Mouse (Mus musculus) urinary bladder, postnatal 4 days (tissue): ENCODE results near the gene Gm4302.
"Not testable (repeated sequence)": the region's sequence is repeated elsewhere in the genome, so short reads cannot be mapped to it uniquely, and the experiment has no call there.

Source experiments
- DNase-seq, 2 experiments: peaks; one replicate each; pipeline ENCODE4 v3.0.0; 2021 to 2022; ENCODE audit warnings: low spot score in 2 of 2

The Gm4302 gene

DNA sequence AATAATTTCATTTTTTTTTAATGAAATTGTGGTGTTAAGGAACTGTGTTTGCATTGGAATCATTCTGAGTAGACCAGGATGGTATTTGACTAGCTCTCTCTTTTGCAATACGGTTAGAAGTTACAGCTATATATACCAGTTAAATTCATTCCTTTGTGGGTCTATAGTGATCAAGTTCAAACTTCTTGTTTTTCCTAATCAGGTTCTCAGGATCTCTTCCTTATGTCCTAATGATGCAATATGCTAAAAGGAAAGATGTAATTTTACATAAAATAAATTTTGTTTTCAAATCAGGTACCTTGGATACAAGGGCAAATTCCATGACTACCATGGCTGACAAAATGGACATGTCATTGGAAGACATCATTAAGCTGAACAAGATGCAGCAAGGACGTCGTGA lies at the start of gene Gm4302:
TSS of gene Gm4302 (plus strand) at position 301 of the 400 bp plus-strand sequence.
- DNase-seq: not testable (repeated sequence)

DNA sequence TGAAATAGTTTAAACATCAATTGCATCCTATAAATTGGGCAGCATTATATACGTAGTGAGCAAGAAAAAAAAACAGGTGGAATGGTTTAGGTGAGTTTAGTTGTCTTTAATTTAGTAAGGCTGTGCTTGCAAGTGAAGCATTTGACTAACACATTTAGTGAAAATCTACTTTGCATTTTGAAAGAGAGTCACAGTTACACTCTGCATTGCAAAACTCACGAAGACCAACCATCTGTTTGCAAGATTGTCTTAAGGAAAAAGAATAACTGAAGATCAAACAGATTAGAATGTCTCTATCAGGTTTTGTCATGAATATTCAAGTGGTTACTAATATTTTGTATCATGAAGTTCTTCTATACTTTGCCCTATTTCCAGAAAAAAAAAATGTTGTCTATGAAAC lies 44.5 kb upstream of the Gm4302 start:
- no peak for DNase-seq

DNA sequence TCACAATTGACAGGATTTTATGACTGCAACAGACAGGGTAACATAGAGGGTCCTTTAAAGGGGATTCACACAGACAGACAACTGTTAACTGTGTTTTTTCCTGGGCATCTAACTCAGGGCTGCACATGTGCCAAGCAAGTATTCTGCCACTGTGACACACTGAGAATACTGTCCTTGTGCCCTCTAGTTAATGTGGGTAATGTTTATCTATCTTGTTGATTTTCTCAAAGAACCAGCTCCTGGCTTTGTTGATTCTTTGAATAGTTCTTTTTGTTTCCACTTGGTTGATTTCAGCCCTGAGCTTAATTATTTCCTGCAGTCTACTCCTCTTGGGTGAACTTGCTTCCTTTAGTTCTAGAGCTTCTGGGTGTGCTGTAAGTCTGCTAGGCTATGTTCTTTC lies 40.5 kb upstream of the Gm4302 start:
- not testable (repeated sequence) for DNase-seq

DNA sequence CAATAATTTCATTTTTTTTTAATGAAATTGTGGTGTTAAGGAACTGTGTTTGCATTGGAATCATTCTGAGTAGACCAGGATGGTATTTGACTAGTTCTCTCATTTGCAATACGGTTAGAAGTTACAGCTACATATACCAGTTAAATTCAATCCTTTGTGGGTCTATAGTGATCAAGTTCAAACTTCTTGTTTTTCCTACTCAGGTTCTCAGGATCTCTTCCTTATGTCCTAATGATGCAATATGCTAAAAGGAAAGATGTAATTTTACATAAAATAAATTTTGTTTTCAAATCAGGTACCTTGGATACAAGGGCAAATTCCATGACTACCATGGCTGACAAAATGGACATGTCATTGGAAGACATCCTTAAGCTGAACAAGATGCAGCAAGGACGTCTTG lies 5.3 kb upstream of the Gm4302 start, which contains the start of gene Gm4301:
TSS of gene Gm4301 (plus strand) at position 301 of the 400 bp plus-strand sequence.
- not testable (repeated sequence) for DNase-seq

DNA sequence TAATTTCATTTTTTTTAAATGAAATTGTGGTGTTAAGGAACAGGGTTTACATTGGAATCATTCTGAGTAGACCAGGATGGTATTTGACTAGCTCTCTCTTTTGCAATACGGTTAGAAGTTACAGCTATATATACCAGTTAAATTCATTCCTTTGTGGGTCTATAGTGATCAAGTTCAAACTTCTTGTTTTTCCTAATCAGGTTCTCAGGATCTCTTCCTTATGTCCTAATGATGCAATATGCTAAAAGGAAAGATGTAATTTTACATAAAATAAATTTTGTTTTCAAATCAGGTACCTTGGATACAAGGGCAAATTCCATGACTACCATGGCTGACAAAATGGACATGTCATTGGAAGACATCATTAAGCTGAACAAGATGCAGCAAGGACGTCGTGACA lies 5.0 kb downstream of the Gm4302 start, which contains the start of gene Gm4303:
TSS of gene Gm4303 (plus strand) at position 301 of the 400 bp plus-strand sequence.
- not testable (repeated sequence) for DNase-seq

DNA sequence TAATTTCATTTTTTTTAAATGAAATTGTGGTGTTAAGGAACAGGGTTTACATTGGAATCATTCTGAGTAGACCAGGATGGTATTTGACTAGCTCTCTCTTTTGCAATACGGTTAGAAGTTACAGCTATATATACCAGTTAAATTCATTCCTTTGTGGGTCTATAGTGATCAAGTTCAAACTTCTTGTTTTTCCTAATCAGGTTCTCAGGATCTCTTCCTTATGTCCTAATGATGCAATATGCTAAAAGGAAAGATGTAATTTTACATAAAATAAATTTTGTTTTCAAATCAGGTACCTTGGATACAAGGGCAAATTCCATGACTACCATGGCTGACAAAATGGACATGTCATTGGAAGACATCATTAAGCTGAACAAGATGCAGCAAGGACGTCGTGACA lies 10.2 kb downstream of the Gm4302 start, which contains the start of gene Gm4305:
TSS of gene Gm4305 (plus strand) at position 301 of the 400 bp plus-strand sequence.
- not testable (repeated sequence) for DNase-seq

DNA sequence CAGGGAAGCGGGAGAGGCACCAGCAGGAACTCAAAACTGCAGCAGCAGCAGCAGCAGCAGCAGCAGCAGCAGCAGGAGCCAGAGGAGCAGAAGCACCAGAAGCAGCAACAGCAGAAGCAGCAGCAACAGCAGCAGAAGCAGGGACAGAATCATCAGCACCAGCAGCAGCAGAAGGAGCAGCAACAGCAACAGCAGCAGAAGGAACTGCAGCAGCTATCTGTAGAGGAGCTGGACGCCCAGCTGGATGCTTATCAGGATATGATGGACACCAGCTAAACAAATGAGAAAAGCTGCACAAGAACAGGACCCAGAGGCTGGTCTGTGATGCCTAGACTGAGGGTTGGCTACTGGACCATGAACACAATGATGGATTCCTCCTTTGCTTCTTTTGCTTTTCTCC lies 16.2 kb downstream of the Gm4302 start:
- peak; percentile 25 to 65 for DNase-seq

DNA sequence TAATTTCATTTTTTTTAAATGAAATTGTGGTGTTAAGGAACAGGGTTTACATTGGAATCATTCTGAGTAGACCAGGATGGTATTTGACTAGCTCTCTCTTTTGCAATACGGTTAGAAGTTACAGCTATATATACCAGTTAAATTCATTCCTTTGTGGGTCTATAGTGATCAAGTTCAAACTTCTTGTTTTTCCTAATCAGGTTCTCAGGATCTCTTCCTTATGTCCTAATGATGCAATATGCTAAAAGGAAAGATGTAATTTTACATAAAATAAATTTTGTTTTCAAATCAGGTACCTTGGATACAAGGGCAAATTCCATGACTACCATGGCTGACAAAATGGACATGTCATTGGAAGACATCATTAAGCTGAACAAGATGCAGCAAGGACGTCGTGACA lies 20.4 kb downstream of the Gm4302 start, which contains the start of gene Gm4307:
TSS of gene Gm4307 (plus strand) at position 301 of the 400 bp plus-strand sequence.
- DNase-seq: not testable (repeated sequence)

DNA sequence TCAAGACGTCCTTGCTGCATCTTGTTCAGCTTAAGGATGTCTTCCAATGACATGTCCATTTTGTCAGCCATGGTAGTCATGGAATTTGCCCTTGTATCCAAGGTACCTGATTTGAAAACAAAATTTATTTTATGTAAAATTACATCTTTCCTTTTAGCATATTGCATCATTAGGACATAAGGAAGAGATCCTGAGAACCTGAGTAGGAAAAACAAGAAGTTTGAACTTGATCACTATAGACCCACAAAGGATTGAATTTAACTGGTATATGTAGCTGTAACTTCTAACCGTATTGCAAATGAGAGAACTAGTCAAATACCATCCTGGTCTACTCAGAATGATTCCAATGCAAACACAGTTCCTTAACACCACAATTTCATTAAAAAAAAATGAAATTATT lies 41.8 kb downstream of the Gm4302 start, which contains the start of gene Gm4312:
TSS of gene Gm4312 (minus strand) at position 101 of the 400 bp plus-strand sequence.
- not testable (repeated sequence) for DNase-seq
